Mouse (Mus musculus) CH12.LX (cell line): ENCODE results near the gene Fam168b. TPM values are rescaled to one million over a fixed set of nuclear protein-coding genes. Genes with fewer than 3 reads are reported as not detected.

Source experiments
- DNase-seq: peaks from one replicate; pipeline ENCODE4 v3.0.0-alpha.2; 2013; ENCODE audit errors: extremely low read depth
- H3K27ac ChIP-seq: 2 replicates; pipeline ENCODE4 v1.5.1; 2012; ENCODE audit warnings: low read depth, mild to moderate bottlenecking, control low read depth, moderate library complexity; ENCODE audit not compliant: insufficient read depth
- H3K27me3 ChIP-seq: replicated peaks from 2 replicates; pipeline ENCODE3; 2012; ENCODE audit warnings: inconsistent platforms
- H3K36me3 ChIP-seq, 2 experiments: replicated peaks in 1 of 2; 2 replicates each; pipeline versions ENCODE3 to v1.6.1; 2012; ENCODE audit warnings: inconsistent platforms in 1 of 2, low read length in 1 of 2, mild to moderate bottlenecking in 1 of 2, mixed read lengths in 1 of 2, moderate library complexity in 1 of 2; ENCODE audit not compliant: control insufficient read depth in 1 of 2, insufficient read depth in 1 of 2
- H3K4me1 ChIP-seq, 2 experiments: 2 replicates each; pipeline ENCODE4 v1.6.1; 2012; ENCODE audit warnings: inconsistent platforms in 1 of 2, moderate library complexity in 1 of 2; ENCODE audit not compliant: insufficient read depth in 2 of 2, control insufficient read depth in 1 of 2
- H3K4me2 ChIP-seq: 2 replicates; pipeline ENCODE4 v1.6.1; 2012; ENCODE audit warnings: low read depth, mild to moderate bottlenecking, control low read depth; ENCODE audit not compliant: poor library complexity, insufficient read depth, severe bottlenecking
- H3K4me3 ChIP-seq, 3 experiments: fragments of 150-350 bp in 1 of 3; sonication (generic) in 1 of 3; replicated peaks in 1 of 3; 2 replicates each; pipeline versions ENCODE3 to v1.5.1; 2011 to 2012; ENCODE audit warnings: low read depth in 2 of 3, low read length in 2 of 3, mild to moderate bottlenecking in 2 of 3, moderate library complexity in 2 of 3, control low read depth in 1 of 3, improper control_type of control experiment in 1 of 3, inconsistent platforms in 1 of 3, mixed read lengths in 1 of 3; ENCODE audit not compliant: poor library complexity in 1 of 3
- H3K79me2 ChIP-seq: replicated peaks from 2 replicates; pipeline ENCODE4 v1.6.1; 2012; ENCODE audit warnings: mild to moderate bottlenecking, moderate library complexity; ENCODE audit not compliant: control insufficient read depth, poor library complexity, insufficient read depth, severe bottlenecking; ENCODE audit errors: extremely low read depth
- H3K9ac ChIP-seq: 2 replicates; pipeline ENCODE4 v1.6.1; 2012; ENCODE audit warnings: low read depth, mild to moderate bottlenecking, control low read depth, moderate library complexity; ENCODE audit not compliant: insufficient read depth
- H3K9me3 ChIP-seq: replicated peaks from 2 replicates; pipeline ENCODE3; 2012; ENCODE audit warnings: low read length, inconsistent platforms, mixed read lengths
- BHLHE40 ChIP-seq: IDR thresholded peaks from 2 replicates; pipeline ENCODE4 v1.6.1; 2011; ENCODE audit warnings: mild to moderate bottlenecking, low read depth, low read length, improper control_type of control experiment
- CHD2 ChIP-seq: IDR thresholded peaks from 2 replicates; pipeline ENCODE4 v1.6.1; 2011; ENCODE audit warnings: low read length, improper control_type of control experiment
- ELF1 ChIP-seq: IDR thresholded peaks from 2 replicates; pipeline ENCODE4 v1.6.1; 2014; ENCODE audit warnings: low read depth, mild to moderate bottlenecking, inconsistent platforms, low read length, improper control_type of control experiment
- EP300 ChIP-seq: IDR thresholded peaks from 2 replicates; pipeline ENCODE4 v1.6.1; 2011; ENCODE audit warnings: low read length, improper control_type of control experiment
- ETS1 ChIP-seq: conservative IDR thresholded peaks from 2 replicates; pipeline ENCODE4 v1.6.1; 2012; ENCODE audit warnings: low read depth, mild to moderate bottlenecking, inconsistent platforms, low read length, improper control_type of control experiment, moderate library complexity
- GABPA ChIP-seq: IDR thresholded peaks from 2 replicates; pipeline ENCODE4 v1.6.1; 2012; ENCODE audit warnings: low read depth, low read length, improper control_type of control experiment, inconsistent platforms; ENCODE audit not compliant: insufficient replicate concordance
- JUN ChIP-seq: IDR thresholded peaks from 2 replicates; pipeline ENCODE4 v1.6.1; 2011; ENCODE audit warnings: low read depth, mild to moderate bottlenecking, low read length, improper control_type of control experiment, moderate library complexity; ENCODE audit not compliant: insufficient read depth
- JUND ChIP-seq: conservative IDR thresholded peaks from 2 replicates; pipeline ENCODE4 v1.6.1; 2011; ENCODE audit warnings: low read depth, low read length, improper control_type of control experiment
- MAX ChIP-seq: IDR thresholded peaks from 2 replicates; pipeline ENCODE4 v1.6.1; 2011; ENCODE audit warnings: low read length, improper control_type of control experiment
- MEF2A ChIP-seq: IDR thresholded peaks from 2 replicates; pipeline ENCODE4 v1.6.1; 2014; ENCODE audit warnings: low read depth, mild to moderate bottlenecking, inconsistent platforms, low read length, improper control_type of control experiment, borderline replicate concordance
- MYC ChIP-seq: IDR thresholded peaks from 2 replicates; pipeline ENCODE4 v1.6.1; 2011; ENCODE audit warnings: low read depth, mild to moderate bottlenecking, improper control_type of control experiment, low read length
- NELFE ChIP-seq: IDR thresholded peaks from 2 replicates; pipeline ENCODE4 v1.6.1; 2011; ENCODE audit warnings: low read depth, low read length, improper control_type of control experiment
- NRF1 ChIP-seq: IDR thresholded peaks from 2 replicates; pipeline ENCODE4 v1.6.1; 2014; ENCODE audit warnings: low read depth, mild to moderate bottlenecking, inconsistent platforms, low read length, improper control_type of control experiment, moderate library complexity
- PAX5 ChIP-seq: IDR thresholded peaks from 2 replicates; pipeline ENCODE4 v1.6.1; 2012; ENCODE audit warnings: low read length, inconsistent platforms, mixed read lengths
- POLR2AphosphoS2 ChIP-seq: IDR thresholded peaks from 2 replicates; pipeline ENCODE4 v1.6.1; 2011; ENCODE audit warnings: low read depth, low read length, improper control_type of control experiment
- RAD21 ChIP-seq: IDR thresholded peaks from 2 replicates; pipeline ENCODE4 v1.6.1; 2011; ENCODE audit warnings: low read depth, mild to moderate bottlenecking, low read length, improper control_type of control experiment, moderate library complexity
- SIN3A ChIP-seq: IDR thresholded peaks from 2 replicates; pipeline ENCODE4 v1.6.1; 2012; ENCODE audit warnings: low read length, improper control_type of control experiment, inconsistent platforms
- SMC3 ChIP-seq: IDR thresholded peaks from 2 replicates; pipeline ENCODE4 v1.6.1; 2011; ENCODE audit warnings: low read depth, low read length, improper control_type of control experiment
- TBP ChIP-seq: conservative IDR thresholded peaks from 2 replicates; pipeline ENCODE4 v1.6.1; 2011; ENCODE audit warnings: low read depth, low read length, improper control_type of control experiment
- TCF12 ChIP-seq: IDR thresholded peaks from 2 replicates; pipeline ENCODE4 v1.6.1; 2014; ENCODE audit warnings: low read depth, mild to moderate bottlenecking, inconsistent platforms, low read length, improper control_type of control experiment
- UBTF ChIP-seq: IDR thresholded peaks from 2 replicates; pipeline ENCODE4 v1.6.1; 2012; ENCODE audit warnings: low read depth, mild to moderate bottlenecking, inconsistent platforms, low read length, improper control_type of control experiment, moderate library complexity
- ZNF384 ChIP-seq: IDR thresholded peaks from 2 replicates; pipeline ENCODE4 v1.6.1; 2012; ENCODE audit warnings: low read depth, low read length, improper control_type of control experiment, inconsistent platforms
- dilution Hi-C: fragments of 300-500 bp; cut with MboI; formaldehyde crosslinking; loops from 2 replicates; pipeline ENCODE4 v1.14.3; 2020; ENCODE audit warnings: low sequenced_read_pairs; ENCODE audit not compliant: extremely low pct_unique_long_range_greater_than_20kb, extremely low pct_ligation_motif_present
- in situ Hi-C: fragments of 300-500 bp; cut with MboI; formaldehyde crosslinking; loops from 3 replicates; pipeline ENCODE4 v1.14.3; 2019; ENCODE audit warnings: low sequenced_read_pairs, low pct_ligation_motif_present, low pct_unique_long_range_greater_than_20kb, mixed read lengths
- polyA plus RNA-seq: library from polyadenylated mRNA; unstranded; fragments of >175 nt; gene quantifications from 2 replicates; pipeline ENCODE4 v1.2.1, GENCODE M21; 2012; ENCODE audit warnings: low read depth; ENCODE audit not compliant: insufficient read length
- total RNA-seq, 2 experiments: library from RNA; depleted of rRNA; stranded (reverse); fragments of 300-350 nt in 1 of 2; fragments of >200 nt in 1 of 2; gene quantifications; 2 replicates each; pipeline ENCODE4 v1.2.3; 2012 to 2014

Gene Fam168b
- total and polyA plus RNA-seq, 3 experiments: 50.5 to 67.5 (median 60.9) TPM

DNA sequence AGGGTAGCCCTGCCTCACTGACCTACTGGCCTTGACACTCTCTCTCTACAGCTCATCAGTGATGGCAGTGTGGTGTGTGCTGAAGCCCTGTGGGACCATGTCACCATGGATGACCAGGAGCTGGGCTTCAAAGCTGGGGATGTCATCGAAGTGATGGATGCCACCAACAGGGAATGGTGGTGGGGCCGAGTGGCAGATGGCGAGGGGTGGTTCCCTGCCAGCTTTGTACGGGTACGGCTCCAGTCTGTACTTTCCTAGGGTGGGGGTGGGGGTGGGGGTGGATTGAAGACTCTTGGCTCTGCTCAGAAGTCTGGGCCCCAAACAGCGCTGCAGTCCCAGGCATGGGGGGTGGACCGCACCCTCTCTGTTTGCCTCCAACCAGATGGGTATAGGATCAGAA, 38.0 kb downstream of the Fam168b start:
- dilution Hi-C loops (no loop called here), in situ Hi-C loops (loop anchor here (10.0 kb wide), 1 partner anchor 60 kb away; no protein-coding TSS in a partner anchor)
- H3K79me2 ChIP-seq: no peaks in the 10 kb centered on the region
- TF ChIP-seq MYC (no peak), NELFE (no peak), RAD21 (no peak), POLR2AphosphoS2 (no peak), MAX (no peak), SMC3 (no peak), TCF12 (no peak), ELF1 (no peak), JUN (no peak), SIN3A (no peak), ZNF384 (no peak), CHD2 (no peak), NRF1 (no peak), UBTF (no peak), GABPA (no peak), PAX5 (no peak), TBP (no peak), EP300 (no peak), MEF2A (no peak), JUND (no peak)
- H3K9ac ChIP-seq: no peak overlapping the region
- no peaks in the 10 kb centered on the region for H3K27me3 ChIP-seq
- H3K4me2 ChIP-seq: no peak overlapping the region
- H3K4me1 ChIP-seq: peaks cover 7 to 24% of the 10 kb centered on the region in 2 experiments
- H3K36me3 ChIP-seq: peaks cover 21 to 70% of the 10 kb centered on the region in 2 experiments
- no peak overlapping the region for H3K4me3 ChIP-seq
- no peak for DNase-seq
- H3K27ac ChIP-seq: no peak overlapping the region
- H3K9me3 ChIP-seq: no peaks in the 10 kb centered on the region

DNA sequence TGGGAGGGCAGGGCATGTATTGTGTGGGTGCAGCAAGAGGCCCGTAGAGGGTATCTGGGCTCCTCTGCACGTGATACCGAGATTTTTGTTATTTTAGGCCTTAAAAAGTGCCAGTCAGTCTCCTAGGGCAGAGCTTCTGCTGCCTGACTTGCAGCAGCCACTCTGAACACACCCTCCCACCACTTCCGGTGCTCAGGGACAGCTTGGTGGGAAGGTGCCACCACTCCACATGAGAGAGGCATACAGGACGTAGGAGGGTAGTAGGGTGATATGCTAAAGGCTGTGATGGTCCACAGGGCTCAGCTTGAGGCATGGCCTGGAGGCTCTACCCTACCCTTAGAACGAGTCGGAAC, 40.6 kb downstream of the Fam168b start:
- peak overlapping the region; percentile 70 to 84 (median 82) for H3K4me3 ChIP-seq
- TF ChIP-seq ELF1 (0 out of 2 replicates have a peak, but pooled peaks have one; percentile 26), ETS1 (no peak), BHLHE40 (peak; percentile 46)
- H3K4me2 ChIP-seq: peak overlapping the region; percentile 69
- H3K9me3 ChIP-seq: no peaks in the 10 kb centered on the region
- dilution Hi-C loops (no loop called here), in situ Hi-C loops (loop anchor here (10.0 kb wide), 1 partner anchor 63 kb away; no protein-coding TSS in a partner anchor)
- H3K27ac ChIP-seq: no peak overlapping the region
- peaks cover 11 to 44% of the 10 kb centered on the region in 2 experiments for H3K36me3 ChIP-seq
- peaks cover 7 to 42% of the 10 kb centered on the region in 2 experiments for H3K4me1 ChIP-seq
- H3K9ac ChIP-seq: peak overlapping the region; percentile 37; the same call in 1 of the 2 replicates
- DNase-seq: peak; percentile 48
- no peaks in the 10 kb centered on the region for H3K79me2 ChIP-seq
- H3K27me3 ChIP-seq: no peaks in the 10 kb centered on the region
